Mouse (Mus musculus) kidney, adult 2 months (tissue): Measurements from ENCODE around the gene Ralgps1. TPM values are rescaled to one million over a fixed set of nuclear protein-coding genes. Genes with fewer than 3 reads are reported as not detected.

Source experiments
- DNase-seq: peaks from one replicate; pipeline ENCODE4 v3.0.0; 2021
- H3K27ac ChIP-seq: fragments of 200-500 bp; 2 replicates; pipeline ENCODE4 v1.5.1; 2012; ENCODE audit warnings: low read depth, low read length, control low read depth, inconsistent platforms; ENCODE audit not compliant: insufficient read depth
- H3K27me3 ChIP-seq: fragments of 200-500 bp; replicated peaks from 2 replicates; pipeline ENCODE4 v1.6.1; 2012; ENCODE audit warnings: mild to moderate bottlenecking, moderate library complexity, low read length, inconsistent platforms; ENCODE audit not compliant: control insufficient read depth, insufficient read depth
- H3K36me3 ChIP-seq: fragments of 200-500 bp; 2 replicates; pipeline ENCODE4 v1.6.1; 2012; ENCODE audit warnings: mild to moderate bottlenecking, moderate library complexity, low read length, inconsistent platforms; ENCODE audit not compliant: control insufficient read depth, insufficient read depth
- H3K4me1 ChIP-seq: fragments of 200-500 bp; 2 replicates; pipeline ENCODE4 v1.6.1; 2011; ENCODE audit warnings: low read length; ENCODE audit not compliant: control insufficient read depth, insufficient read depth
- H3K4me3 ChIP-seq: fragments of 200-500 bp; 2 replicates; pipeline ENCODE4 v1.5.1; 2011; ENCODE audit warnings: mild to moderate bottlenecking, low read depth, low read length, control low read depth; ENCODE audit not compliant: insufficient read depth
- CTCF ChIP-seq: fragments of 200-500 bp; conservative IDR thresholded peaks from 2 replicates; pipeline ENCODE4 v1.5.1; 2011; ENCODE audit warnings: low read depth, mild to moderate bottlenecking, control low read depth, low read length, moderate library complexity, mixed read lengths; ENCODE audit not compliant: insufficient read depth, insufficient read length
- POLR2A ChIP-seq: fragments of 200-500 bp; IDR thresholded peaks from one replicate; pipeline ENCODE4 v1.6.1; 2011; ENCODE audit warnings: low read depth, low read length, control low read depth
- WGBS: fragments of 180-500 bp; shearing (Covaris S2); methylation state at CpG from one replicate; pipeline ENCODE4 v1.1.7; 2018; 5-methylcytosine and 5-hydroxymethylcytosine counted together
- polyA plus RNA-seq: library from polyadenylated mRNA; depleted of rRNA; stranded (reverse); fragments of >200 nt; gene quantifications from 2 replicates; pipeline ENCODE4 v1.2.3, GENCODE M21; 2012

Gene Ralgps1
- polyA plus RNA-seq, 1 experiment: 4.9 TPM

DNA sequence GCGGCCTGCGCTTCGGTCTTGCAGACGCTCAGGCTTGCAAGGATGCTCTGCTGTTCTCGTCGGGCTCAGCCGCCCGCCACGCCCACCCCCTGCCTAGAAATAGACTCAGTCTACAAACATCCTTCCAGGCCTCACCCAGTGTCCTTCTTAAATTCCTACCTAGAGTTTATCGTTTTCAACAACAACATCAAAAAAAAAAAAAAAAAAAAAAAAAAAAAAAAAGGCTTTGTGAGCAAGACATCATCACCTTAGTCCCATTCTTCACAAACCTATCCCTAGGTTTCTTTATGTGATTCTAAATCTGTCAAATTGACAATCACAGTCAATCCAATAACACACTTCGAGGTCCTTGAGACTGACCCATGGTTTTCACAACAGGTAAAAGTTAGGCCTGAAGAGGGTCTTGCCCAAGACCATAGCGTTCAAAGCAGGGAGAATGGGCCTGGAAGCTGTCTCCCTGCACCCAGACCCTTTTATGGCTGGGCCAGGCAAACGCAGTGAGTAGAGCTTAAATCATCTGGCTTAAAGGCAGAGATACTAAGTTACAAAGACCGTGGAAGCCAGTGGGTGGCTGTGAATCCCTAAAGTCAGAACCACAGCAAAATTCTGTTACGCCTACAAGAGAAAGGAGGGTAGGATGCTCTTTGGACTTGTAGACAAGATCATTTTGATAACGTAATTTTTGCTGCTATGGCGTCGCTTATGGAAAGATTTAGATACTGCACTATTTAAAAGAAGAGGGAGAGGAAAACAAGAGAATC is 542 bp upstream of the Ralgps1 start:
- peak overlapping the region; percentile 56 for H3K4me3 ChIP-seq
- peaks cover 7% of the 10 kb centered on the region for H3K4me1 ChIP-seq
- 34% methylated on average over 18 of the region's 18 CpGs for WGBS
- DNase-seq: no peak
- H3K27ac ChIP-seq: no peak overlapping the region
- no peaks in the 10 kb centered on the region for H3K27me3 ChIP-seq
- TF ChIP-seq POLR2A: no peak
- no peak for TF ChIP-seq CTCF
- H3K36me3 ChIP-seq: no peaks in the 10 kb centered on the region

DNA sequence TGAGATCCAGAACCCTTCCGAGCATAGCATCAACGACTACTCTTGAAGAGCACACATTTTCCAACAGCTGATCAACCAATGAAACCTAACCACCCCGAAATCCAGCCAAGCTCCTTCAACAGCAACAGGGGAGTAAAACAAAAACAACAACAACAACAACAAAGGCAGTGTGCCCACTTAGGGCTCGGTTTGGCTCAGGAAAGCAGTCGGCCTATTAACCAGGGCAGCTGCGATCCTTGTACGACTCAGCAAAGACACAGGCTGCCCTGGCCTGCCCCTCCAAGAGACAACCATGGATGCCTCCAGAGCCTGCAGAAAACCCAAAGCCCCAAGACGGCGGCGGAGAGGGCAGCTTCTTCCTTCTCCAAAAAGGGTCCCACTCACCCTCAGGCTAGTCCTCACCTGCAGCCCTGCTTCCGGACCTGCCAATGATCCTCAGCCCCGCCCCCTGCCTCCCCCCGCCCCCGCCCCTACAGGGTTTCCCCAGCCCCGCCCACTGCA is 960 bp downstream of the Ralgps1 start:
- Histone ChIP-seq H3K27ac (peak overlapping the region; percentile 31; the same call in 1 of the 2 replicates), H3K27me3 (no peaks in the 10 kb centered on the region), H3K36me3 (no peaks in the 10 kb centered on the region), H3K4me3 (peak overlapping the region; percentile 99), H3K4me1 (peaks cover 16% of the 10 kb centered on the region)
- 13% methylated on average over 15 of the region's 15 CpGs for WGBS
- TF ChIP-seq POLR2A (no peak), CTCF (no peak)
- no peak for DNase-seq

DNA sequence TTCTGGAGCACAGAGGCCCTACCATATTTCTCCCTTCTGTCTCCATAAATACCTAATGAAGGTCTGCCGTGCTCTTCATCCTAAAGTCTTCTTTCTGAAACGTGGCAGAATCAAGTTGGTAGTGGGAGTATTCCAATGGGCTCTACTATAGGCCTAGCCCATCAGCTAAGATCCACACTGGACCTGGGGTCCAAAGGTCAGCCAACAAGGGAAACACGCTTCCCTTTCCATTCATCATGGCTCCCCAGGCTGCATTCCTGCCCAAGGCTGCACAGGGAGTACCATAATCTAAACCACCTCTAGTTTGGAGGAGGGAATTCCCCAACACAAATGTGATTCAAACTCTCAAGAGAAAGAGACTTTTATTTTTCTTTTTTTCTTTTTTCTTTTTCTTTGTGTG is 1.8 kb downstream of the Ralgps1 start:
- Histone ChIP-seq H3K27me3 (no peaks in the 10 kb centered on the region), H3K4me1 (peaks cover 18% of the 10 kb centered on the region), H3K27ac (no peak overlapping the region), H3K36me3 (no peaks in the 10 kb centered on the region), H3K4me3 (no peak overlapping the region)
- 73% methylated on average over 3 of the region's 3 CpGs for WGBS
- no peak for TF ChIP-seq CTCF
- no peak for TF ChIP-seq POLR2A
- DNase-seq: peak; percentile 45

DNA sequence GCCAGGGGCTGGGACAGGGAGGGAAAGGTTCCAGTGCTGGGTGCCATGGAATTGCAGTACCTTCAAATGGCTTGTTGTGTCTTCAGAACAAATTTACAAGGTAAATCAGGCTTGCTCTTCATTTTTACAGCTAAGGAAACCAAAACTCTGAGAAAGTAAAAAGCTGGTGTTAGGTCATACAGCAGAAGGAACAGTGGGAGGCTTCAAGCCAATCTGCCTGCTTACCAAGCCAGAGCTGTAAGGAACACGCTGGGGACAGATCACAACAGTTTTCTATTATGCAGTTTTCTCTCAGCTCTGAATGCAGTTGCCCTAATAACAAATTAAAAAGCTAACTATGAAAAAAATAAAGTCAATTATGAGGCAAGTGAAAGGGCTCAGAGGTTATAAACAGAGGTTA is 2.8 kb downstream of the Ralgps1 start:
- H3K4me3 ChIP-seq: no peak overlapping the region
- no peak for DNase-seq
- no peak overlapping the region for H3K27ac ChIP-seq
- H3K4me1 ChIP-seq: peaks cover 22% of the 10 kb centered on the region
- TF ChIP-seq POLR2A (no peak), CTCF (no peak)
- 94% methylated on average over 1 of the region's 1 CpGs for WGBS
- no peaks in the 10 kb centered on the region for H3K36me3 ChIP-seq
- no peaks in the 10 kb centered on the region for H3K27me3 ChIP-seq

DNA sequence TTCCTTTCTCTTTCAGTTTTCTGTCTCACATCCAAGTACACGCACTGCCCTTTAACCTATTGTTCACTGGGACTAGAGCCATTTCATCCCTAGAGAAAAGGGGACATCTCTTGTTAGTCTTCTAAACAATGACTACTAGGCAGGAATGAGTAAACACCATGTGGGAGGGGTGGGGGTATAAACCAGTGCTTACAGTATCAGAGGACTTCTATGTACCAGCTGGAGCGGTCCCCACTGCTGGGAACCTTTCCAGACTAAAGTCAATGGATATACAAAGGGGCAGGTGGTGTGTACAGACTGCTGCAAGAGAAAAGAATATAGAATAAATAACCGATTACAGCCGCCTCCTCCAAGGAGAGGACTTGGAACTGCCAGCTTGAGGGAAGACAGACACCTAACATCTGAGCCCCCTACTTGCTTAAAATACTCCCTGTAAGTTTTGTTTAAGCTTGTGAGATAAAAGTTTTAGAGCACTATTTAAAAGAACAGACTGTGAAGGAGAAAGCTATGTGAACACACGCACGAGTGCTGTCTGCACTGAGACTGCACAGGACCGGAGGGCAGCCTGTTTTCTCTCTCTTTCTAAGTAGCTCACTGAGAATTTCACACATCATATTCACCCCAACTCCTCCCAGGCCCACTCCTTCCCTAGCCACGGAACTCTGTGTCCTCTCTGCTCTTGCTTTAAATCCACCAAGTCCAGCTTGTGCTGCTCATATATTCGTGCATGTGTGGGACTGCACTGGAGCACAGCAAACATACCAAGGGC is 5.4 kb downstream of the Ralgps1 start:
- no peak overlapping the region; the same call in 1 of the 2 replicates for H3K27ac ChIP-seq
- peaks cover 35% of the 10 kb centered on the region for H3K4me1 ChIP-seq
- peak; percentile 72 for DNase-seq
- WGBS: 51% methylated on average over 9 of the region's 9 CpGs
- no peaks in the 10 kb centered on the region for H3K36me3 ChIP-seq
- no peak overlapping the region for H3K4me3 ChIP-seq
- TF ChIP-seq CTCF (no peak), POLR2A (no peak)
- no peaks in the 10 kb centered on the region for H3K27me3 ChIP-seq

DNA sequence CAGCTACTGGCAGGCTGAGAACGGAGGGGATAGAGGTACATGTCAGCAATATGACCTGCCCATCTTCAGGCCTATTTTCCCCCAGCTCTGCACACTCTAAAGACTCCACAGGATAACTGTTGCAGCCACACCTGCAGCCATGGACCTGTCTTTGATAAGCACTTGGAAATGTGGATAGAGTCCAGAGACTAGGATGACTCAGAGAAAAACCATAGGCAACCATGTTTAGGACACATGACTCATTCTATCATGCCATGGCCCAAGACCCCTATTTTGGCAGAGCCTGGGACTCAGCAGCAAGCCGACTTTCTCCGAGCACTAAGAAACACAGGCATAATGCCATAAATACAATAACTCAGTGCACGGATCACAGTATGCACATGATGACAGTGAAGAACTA is 6.6 kb downstream of the Ralgps1 start:
- TF ChIP-seq CTCF: no peak
- no peak for TF ChIP-seq POLR2A
- no peaks in the 10 kb centered on the region for H3K36me3 ChIP-seq
- H3K27me3 ChIP-seq: no peaks in the 10 kb centered on the region
- H3K27ac ChIP-seq: no peak overlapping the region
- 96% methylated on average over 4 of the region's 4 CpGs for WGBS
- no peak overlapping the region for H3K4me3 ChIP-seq
- H3K4me1 ChIP-seq: peaks cover 40% of the 10 kb centered on the region
- DNase-seq: no peak

DNA sequence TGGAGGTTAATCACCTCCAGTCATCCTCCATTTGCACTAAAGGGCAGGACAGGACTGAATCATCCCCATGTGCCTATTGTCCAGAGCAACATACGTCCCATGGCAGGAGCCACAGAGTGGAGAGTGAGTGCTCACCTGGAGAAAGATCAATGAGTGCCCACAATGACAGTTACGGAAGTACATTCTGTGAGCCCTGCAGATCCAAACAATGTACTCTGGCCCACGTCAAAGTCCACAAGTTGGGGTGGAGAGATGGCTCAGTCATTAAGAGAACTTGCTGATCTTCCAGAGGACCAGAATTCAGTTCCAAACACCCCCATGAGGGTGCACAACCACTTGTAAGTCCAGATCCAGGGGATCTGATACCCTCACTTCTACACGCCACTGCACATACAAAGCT is 7.4 kb downstream of the Ralgps1 start:
- no peak overlapping the region for H3K4me3 ChIP-seq
- H3K27me3 ChIP-seq: no peaks in the 10 kb centered on the region
- TF ChIP-seq CTCF: no peak
- TF ChIP-seq POLR2A: no peak
- 69% methylated on average over 4 of the region's 4 CpGs for whole genome bisulfite sequencing
- H3K27ac ChIP-seq: peak overlapping the region; percentile 11; the same call in 1 of the 2 replicates
- peaks cover 43% of the 10 kb centered on the region for H3K4me1 ChIP-seq
- H3K36me3 ChIP-seq: no peaks in the 10 kb centered on the region
- DNase-seq: peak; percentile 82
